Mouse (Mus musculus): ENCODE measurements around the gene Ccdc107. TPM values are rescaled to one million over a fixed set of nuclear protein-coding genes. Genes with fewer than 3 reads are reported as not detected.
A peak's percentile ranks its signal among the peaks of the same experiment; 100 is the strongest.

Gene Ccdc107
- polyA plus RNA-seq, 1 experiment, result 111 TPM

DNA sequence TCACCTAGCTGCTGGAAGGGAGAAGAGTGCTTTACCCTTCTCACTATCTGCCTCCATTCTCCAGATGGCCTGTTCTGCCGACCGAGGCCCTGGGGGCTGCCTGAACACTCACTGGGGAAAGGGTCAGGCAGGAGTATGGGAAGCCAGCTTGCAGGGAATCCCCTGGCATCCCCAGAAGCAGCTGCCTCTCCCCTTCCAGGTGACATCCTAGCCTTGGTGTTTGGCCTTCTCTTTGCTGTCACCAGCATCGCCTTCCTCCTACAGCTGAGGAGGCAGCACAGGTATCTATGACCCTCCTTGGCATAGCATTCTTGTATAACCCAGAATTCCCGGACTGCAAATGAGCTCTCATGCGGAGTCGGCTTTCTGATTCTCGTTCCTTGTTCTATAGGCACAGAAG is 20.0 kb downstream of the Ccdc107 start:
- no peak overlapping the region for H3K4me2 ChIP-seq (ENCODE audit: low read depth)
- no peak overlapping the region for H3K4me3 ChIP-seq
- H3ac ChIP-seq (ENCODE audit: control insufficient read depth, insufficient read length), result no peak overlapping the region
- no peaks in the 10 kb centered on the region for H3K79me2 ChIP-seq (ENCODE audit: control insufficient read depth, insufficient read depth)
- peaks cover 31% of the 10 kb centered on the region for H3K36me3 ChIP-seq (ENCODE audit: control insufficient read depth, insufficient read depth)
- H3K27me3 ChIP-seq (ENCODE audit: control insufficient read depth, insufficient read depth, insufficient read length), result no peaks in the 10 kb centered on the region
- TF ChIP-seq POLR2A (IDR thresholded peaks at IDR 0.05; ENCODE audit: insufficient read length, low read depth) (peak; percentile 69), CEBPB (IDR thresholded peaks at IDR 0.05; ENCODE audit: insufficient read depth, poor library complexity, severe bottlenecking) (no peak), TCF12 (IDR thresholded peaks at IDR 0.05; ENCODE audit: insufficient read depth, poor library complexity, severe bottlenecking) (no peak), POLR2AphosphoS2 (IDR thresholded peaks at IDR 0.05; ENCODE audit: insufficient read length, low read depth) (peak; percentile 99), MYOD1 (IDR thresholded peaks at IDR 0.05; ENCODE audit: control insufficient read depth in 1 of 3, insufficient read length in 2 of 3, low read depth in 2 of 3) (peak in 2 of 3 experiments; percentile 32 to 40)

DNA sequence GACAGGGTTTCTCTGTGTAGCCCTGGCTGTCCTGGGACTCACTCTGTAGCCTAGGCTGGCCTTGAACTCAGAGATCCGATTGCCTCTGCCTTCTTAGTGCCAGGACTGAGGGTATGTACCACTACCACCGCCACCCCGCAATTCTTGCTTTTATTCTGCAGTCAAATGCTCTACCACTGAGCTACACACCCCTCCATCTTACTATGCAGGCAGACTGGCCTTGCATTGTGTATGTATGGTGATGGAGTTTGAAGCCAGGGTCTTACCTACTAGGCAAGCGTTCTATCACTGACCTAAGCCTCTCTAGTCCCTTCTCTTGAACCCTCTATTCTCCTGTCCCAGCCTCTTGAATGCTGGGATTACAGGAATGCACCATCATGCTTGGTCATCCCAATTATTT is 20.6 kb downstream of the Ccdc107 start:
- no peak overlapping the region for H3ac ChIP-seq (ENCODE audit: control insufficient read depth, insufficient read length)
- H3K4me3 ChIP-seq, result no peak overlapping the region
- no peaks in the 10 kb centered on the region for H3K79me2 ChIP-seq (ENCODE audit: control insufficient read depth, insufficient read depth)
- TF ChIP-seq E2F4 (IDR thresholded peaks at IDR 0.05; ENCODE audit: insufficient read depth), result no peak
- TF ChIP-seq POLR2A (IDR thresholded peaks at IDR 0.05; ENCODE audit: insufficient read length, low read depth), result peak; percentile 50
- peak; percentile 97 for TF ChIP-seq POLR2AphosphoS2 (IDR thresholded peaks at IDR 0.05; ENCODE audit: insufficient read length, low read depth)
- TF ChIP-seq CEBPB (IDR thresholded peaks at IDR 0.05; ENCODE audit: insufficient read depth, poor library complexity, severe bottlenecking), result no peak
- no peak for TF ChIP-seq USF1 (IDR thresholded peaks at IDR 0.05; ENCODE audit: low read depth)
- TF ChIP-seq SRF (IDR thresholded peaks at IDR 0.05; ENCODE audit: control insufficient read depth, insufficient read length, low read depth), result no peak
- no peak for TF ChIP-seq TCF3 (IDR thresholded peaks at IDR 0.05; ENCODE audit: insufficient read length, low read depth)
- H3K36me3 ChIP-seq (ENCODE audit: control insufficient read depth, insufficient read depth), result peaks cover 37% of the 10 kb centered on the region
- H3K27me3 ChIP-seq (ENCODE audit: control insufficient read depth, insufficient read depth, insufficient read length), result no peaks in the 10 kb centered on the region
- H3K4me2 ChIP-seq (ENCODE audit: low read depth), result no peak overlapping the region

DNA sequence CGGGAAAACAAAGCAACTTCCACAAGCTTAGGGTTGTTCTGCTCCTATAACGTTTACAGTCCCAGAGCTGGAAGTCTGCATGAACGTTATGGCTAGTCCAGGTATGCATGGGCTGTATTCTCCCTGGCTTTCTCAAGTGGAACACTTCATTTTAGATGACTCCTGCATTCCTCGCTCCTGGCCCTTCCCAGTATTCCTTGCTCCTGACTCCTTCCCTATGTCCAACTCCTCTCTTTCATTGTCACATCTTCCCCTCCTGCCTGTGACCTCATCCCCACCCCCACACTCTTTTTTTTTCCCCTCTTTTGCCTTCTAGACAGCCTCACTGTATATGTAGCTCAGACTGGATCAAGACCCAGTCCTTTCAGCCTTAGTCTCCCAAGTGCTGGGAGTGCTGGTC is 21.1 kb downstream of the Ccdc107 start:
- Histone ChIP-seq H3K4me2 (ENCODE audit: low read depth) (no peak overlapping the region), H3K36me3 (ENCODE audit: control insufficient read depth, insufficient read depth) (peaks cover 37% of the 10 kb centered on the region), H3K27me3 (ENCODE audit: control insufficient read depth, insufficient read depth, insufficient read length) (no peaks in the 10 kb centered on the region), H3K79me2 (ENCODE audit: control insufficient read depth, insufficient read depth) (no peaks in the 10 kb centered on the region), H3ac (ENCODE audit: control insufficient read depth, insufficient read length) (no peak overlapping the region), H3K4me3 (no peak overlapping the region)
- peak; percentile 90 for TF ChIP-seq POLR2AphosphoS2 (IDR thresholded peaks at IDR 0.05; ENCODE audit: insufficient read length, low read depth)
- no peak for TF ChIP-seq E2F4 (IDR thresholded peaks at IDR 0.05; ENCODE audit: insufficient read depth)
- TF ChIP-seq POLR2A (IDR thresholded peaks at IDR 0.05; ENCODE audit: insufficient read length, low read depth), result peak; percentile 28

DNA sequence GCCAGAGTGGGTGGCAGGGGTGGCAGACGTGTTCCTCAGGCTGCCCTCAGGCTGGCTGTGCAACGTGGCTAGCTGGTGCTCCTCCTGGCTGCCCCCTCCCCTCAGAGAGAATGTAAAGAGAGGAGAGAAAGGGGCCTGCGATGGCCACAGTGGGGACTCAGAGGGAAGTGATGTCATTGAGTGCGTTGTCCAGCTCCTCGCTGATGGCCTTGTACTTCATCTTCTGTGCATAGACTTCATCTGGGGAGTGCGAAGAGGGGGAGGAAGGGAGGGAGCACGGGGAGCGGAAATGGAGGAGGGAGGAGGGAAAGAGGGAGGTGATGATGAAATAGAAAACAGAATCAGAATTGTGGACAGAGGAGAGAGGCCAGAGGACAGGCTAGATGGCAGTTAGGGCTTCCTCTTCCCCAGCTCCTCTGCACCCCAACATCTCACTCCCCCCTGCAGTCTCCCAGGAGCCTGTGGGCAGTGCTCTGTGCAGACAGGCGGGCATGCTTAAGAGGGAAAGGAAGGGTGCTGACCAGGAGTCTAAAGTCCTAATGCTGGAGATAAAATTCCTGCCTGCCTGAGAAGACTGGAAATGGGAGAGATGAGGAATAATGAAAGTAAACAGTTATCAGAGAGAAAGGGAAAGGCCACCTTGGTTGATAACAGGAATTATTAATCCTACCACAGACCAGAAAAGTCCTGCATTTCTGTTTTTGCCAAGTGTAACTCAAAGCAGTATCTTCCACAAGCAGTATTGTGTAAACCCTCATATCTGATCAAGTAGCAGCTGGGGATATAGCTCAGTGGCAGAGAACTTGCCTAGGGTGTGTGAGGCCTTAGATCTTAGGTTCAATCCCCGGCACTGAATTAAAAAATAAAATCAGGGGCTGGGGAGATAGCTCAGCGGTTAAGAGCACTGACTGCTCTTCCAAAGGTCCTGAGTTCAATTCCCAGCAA is 23.3 kb downstream of the Ccdc107 start:
- H3K79me2 ChIP-seq (ENCODE audit: control insufficient read depth, insufficient read depth), result peaks cover 12% of the 10 kb centered on the region
- no peak overlapping the region for H3K4me3 ChIP-seq
- no peak overlapping the region for H3K4me2 ChIP-seq (ENCODE audit: low read depth)
- TF ChIP-seq POLR2A (IDR thresholded peaks at IDR 0.05; ENCODE audit: insufficient read length, low read depth) (peak; percentile 37), CEBPB (IDR thresholded peaks at IDR 0.05; ENCODE audit: insufficient read depth, poor library complexity, severe bottlenecking) (no peak), MAX (IDR thresholded peaks at IDR 0.05; ENCODE audit: low read depth) (no peak), TCF12 (IDR thresholded peaks at IDR 0.05; ENCODE audit: insufficient read depth, poor library complexity, severe bottlenecking) (no peak), POLR2AphosphoS2 (IDR thresholded peaks at IDR 0.05; ENCODE audit: insufficient read length, low read depth) (peak; percentile 54)
- no peak overlapping the region for H3ac ChIP-seq (ENCODE audit: control insufficient read depth, insufficient read length)
- H3K27me3 ChIP-seq (ENCODE audit: control insufficient read depth, insufficient read depth, insufficient read length), result no peaks in the 10 kb centered on the region
- peaks cover 43% of the 10 kb centered on the region for H3K36me3 ChIP-seq (ENCODE audit: control insufficient read depth, insufficient read depth)

DNA sequence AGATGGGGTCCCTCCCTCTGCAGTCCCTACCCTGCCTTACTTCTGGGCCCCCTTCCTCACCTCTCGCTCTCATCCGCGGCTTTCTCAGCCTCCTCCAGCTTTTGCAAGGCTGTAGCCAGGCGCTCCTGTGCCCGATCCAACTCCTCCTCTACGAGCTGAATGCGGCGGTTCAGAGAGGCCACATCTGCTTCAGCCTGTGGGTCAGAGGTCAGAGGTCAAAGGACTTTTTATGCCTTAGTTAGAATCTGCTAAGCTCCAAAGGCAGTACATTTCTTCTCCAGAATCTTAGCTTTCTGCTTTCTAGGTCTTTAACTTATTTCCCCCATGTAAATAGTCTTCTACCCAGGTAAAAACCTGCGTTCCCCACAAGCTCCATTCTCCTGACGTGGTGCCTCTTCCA is 26.9 kb downstream of the Ccdc107 start:
- Histone ChIP-seq H3K36me3 (ENCODE audit: control insufficient read depth, insufficient read depth) (peaks cover 41% of the 10 kb centered on the region), H3K4me2 (ENCODE audit: low read depth) (peak overlapping the region; percentile 90), H3K79me2 (ENCODE audit: control insufficient read depth, insufficient read depth) (peaks cover 26% of the 10 kb centered on the region), H3K4me3 (peak overlapping the region; percentile 86), H3K27me3 (ENCODE audit: control insufficient read depth, insufficient read depth, insufficient read length) (no peaks in the 10 kb centered on the region), H3ac (ENCODE audit: control insufficient read depth, insufficient read length) (no peak overlapping the region)
- no peak for TF ChIP-seq USF1 (IDR thresholded peaks at IDR 0.05; ENCODE audit: low read depth)
- no peak for TF ChIP-seq POLR2AphosphoS2 (IDR thresholded peaks at IDR 0.05; ENCODE audit: insufficient read length, low read depth)
- TF ChIP-seq MYOD1 (IDR thresholded peaks at IDR 0.05; ENCODE audit: control insufficient read depth in 1 of 3, insufficient read length in 2 of 3, low read depth in 2 of 3), result no peak
- TF ChIP-seq CEBPB (IDR thresholded peaks at IDR 0.05; ENCODE audit: insufficient read depth, poor library complexity, severe bottlenecking), result no peak
- TF ChIP-seq POLR2A (IDR thresholded peaks at IDR 0.05; ENCODE audit: insufficient read length, low read depth), result no peak
- TF ChIP-seq SRF (IDR thresholded peaks at IDR 0.05; ENCODE audit: control insufficient read depth, insufficient read length, low read depth), result no peak
- no peak for TF ChIP-seq MAX (IDR thresholded peaks at IDR 0.05; ENCODE audit: low read depth)
- no peak for TF ChIP-seq MYOG (IDR thresholded peaks at IDR 0.05; ENCODE audit: control insufficient read depth in 1 of 3, insufficient read depth in 1 of 3, insufficient read length in 2 of 3, low read depth in 2 of 3)
- TF ChIP-seq TCF3 (IDR thresholded peaks at IDR 0.05; ENCODE audit: insufficient read length, low read depth), result no peak
- no peak for TF ChIP-seq REST (IDR thresholded peaks at IDR 0.05; ENCODE audit: insufficient read depth, insufficient read length)
- TF ChIP-seq TCF12 (IDR thresholded peaks at IDR 0.05; ENCODE audit: insufficient read depth, poor library complexity, severe bottlenecking), result no peak
- TF ChIP-seq E2F4 (IDR thresholded peaks at IDR 0.05; ENCODE audit: insufficient read depth), result no peak

All from myocyte (in vitro differentiated cells).